Mouse (Mus musculus): ENCODE measurements around the gene Dhps. TPM values are rescaled to one million over a fixed set of nuclear protein-coding genes. Genes with fewer than 3 reads are reported as not detected.
"Not testable (repeated sequence)": the region's sequence is repeated elsewhere in the genome, so short reads cannot be mapped to it uniquely, and the experiment has no call there.

The Dhps gene
- total RNA-seq, 4 experiments from 2014 or later = 57.7 to 62.2 (median 59.1) TPM

GRCm38 (mm10) chr8:85059879-85060616 is 11.5 kb upstream of the Dhps start, which contains the start of gene Fbxw9:
TSS of gene Fbxw9 (plus strand) at chr8:85060055.
- DNase-seq (ENCODE audit: low spot score in 2 of 2) = peak; percentile 90 to 92

GRCm38 (mm10) chr8:85062603-85063002 is 9.0 kb upstream of the Dhps start:
- no peak for DNase-seq (ENCODE audit: low spot score in 2 of 2)

- DNase-seq (ENCODE audit: low spot score in 2 of 2) = no peak
These were observed 6.3 kb upstream of the Dhps start for GRCm38 (mm10) chr8:85065213-85065612.

- no peak for DNase-seq (ENCODE audit: low spot score in 2 of 2)
These were observed 4.4 kb upstream of the Dhps start for GRCm38 (mm10) chr8:85067155-85067554.

- no peak for DNase-seq (ENCODE audit: low spot score in 2 of 2)
These were observed 3.6 kb upstream of the Dhps start, which contains the start of gene Gm5741 for GRCm38 (mm10) chr8:85067982-85068381. TSS of gene Gm5741 (minus strand) at chr8:85067982.

GRCm38 (mm10) chr8:85071041-85071440 is 516 bp upstream of the Dhps start:
- no peak for DNase-seq (ENCODE audit: low spot score in 2 of 2)

- DNase-seq (ENCODE audit: low spot score in 2 of 2) = no peak
These were observed 890 bp downstream of the Dhps start for GRCm38 (mm10) chr8:85072364-85072929.

- no peak for DNase-seq (ENCODE audit: low spot score in 2 of 2)
These were observed 1.6 kb downstream of the Dhps start for GRCm38 (mm10) chr8:85073041-85073612.

- DNase-seq (ENCODE audit: low spot score in 2 of 2) = no peak
These were observed 2.6 kb downstream of the Dhps start for GRCm38 (mm10) chr8:85074167-85074566.

- DNase-seq (ENCODE audit: low spot score in 2 of 2) = no peak
These were observed 3.1 kb downstream of the Dhps start for GRCm38 (mm10) chr8:85074617-85075016.

- no peak for DNase-seq (ENCODE audit: low spot score in 2 of 2)
These were observed 4.4 kb downstream of the Dhps start for GRCm38 (mm10) chr8:85076001-85076400.

GRCm38 (mm10) chr8:85076993-85077392 is 5.4 kb downstream of the Dhps start:
- peak; percentile 69 to 83 for DNase-seq (ENCODE audit: low spot score in 2 of 2)

- no peak for DNase-seq (ENCODE audit: low spot score in 2 of 2)
These were observed 8.6 kb downstream of the Dhps start for GRCm38 (mm10) chr8:85080214-85080531.

GRCm38 (mm10) chr8:85080532-85081215 is 9.1 kb downstream of the Dhps start, which contains the start of gene Wdr83os:
TSS of gene Wdr83os (plus strand) at chr8:85080740.
- no peak for DNase-seq (ENCODE audit: low spot score in 2 of 2)

- no peak for DNase-seq (ENCODE audit: low spot score in 2 of 2)
These were observed 9.6 kb downstream of the Dhps start, which contains the start of gene Wdr83 for GRCm38 (mm10) chr8:85081216-85081555. TSS of gene Wdr83 (minus strand) at chr8:85081306.

GRCm38 (mm10) chr8:85082169-85082568 is 10.6 kb downstream of the Dhps start:
- DNase-seq (ENCODE audit: low spot score in 2 of 2) = not testable (repeated sequence)

GRCm38 (mm10) chr8:85083108-85083813 is 11.7 kb downstream of the Dhps start, which contains the start of gene Man2b1:
TSS of gene Man2b1 (plus strand) at chr8:85083270.
- peak; percentile 82 to 86 for DNase-seq (ENCODE audit: low spot score in 2 of 2)

GRCm38 (mm10) chr8:85084633-85085032 is 13.1 kb downstream of the Dhps start:
- no peak for DNase-seq (ENCODE audit: low spot score in 2 of 2)

- no peak for DNase-seq (ENCODE audit: low spot score in 2 of 2)
These were observed 14.7 kb downstream of the Dhps start for GRCm38 (mm10) chr8:85086238-85086637.

- DNase-seq (ENCODE audit: low spot score in 2 of 2) = no peak
These were observed 17.2 kb downstream of the Dhps start for GRCm38 (mm10) chr8:85088771-85089170.

- no peak for DNase-seq (ENCODE audit: low spot score in 2 of 2)
These were observed 19.3 kb downstream of the Dhps start for GRCm38 (mm10) chr8:85090856-85091255.
